Mouse (Mus musculus) c-Kit-positive CD71-positive TER-119-negative erythroid progenitor cells, embryonic 14.5 days (primary cell): Measurements from ENCODE around the gene Tedc1.

Experiments used
- DNase-seq: peaks from one replicate; pipeline ENCODE4 v3.0.0-alpha.2; 2013; ENCODE audit warnings: low read depth

Tedc1 gene

DNA sequence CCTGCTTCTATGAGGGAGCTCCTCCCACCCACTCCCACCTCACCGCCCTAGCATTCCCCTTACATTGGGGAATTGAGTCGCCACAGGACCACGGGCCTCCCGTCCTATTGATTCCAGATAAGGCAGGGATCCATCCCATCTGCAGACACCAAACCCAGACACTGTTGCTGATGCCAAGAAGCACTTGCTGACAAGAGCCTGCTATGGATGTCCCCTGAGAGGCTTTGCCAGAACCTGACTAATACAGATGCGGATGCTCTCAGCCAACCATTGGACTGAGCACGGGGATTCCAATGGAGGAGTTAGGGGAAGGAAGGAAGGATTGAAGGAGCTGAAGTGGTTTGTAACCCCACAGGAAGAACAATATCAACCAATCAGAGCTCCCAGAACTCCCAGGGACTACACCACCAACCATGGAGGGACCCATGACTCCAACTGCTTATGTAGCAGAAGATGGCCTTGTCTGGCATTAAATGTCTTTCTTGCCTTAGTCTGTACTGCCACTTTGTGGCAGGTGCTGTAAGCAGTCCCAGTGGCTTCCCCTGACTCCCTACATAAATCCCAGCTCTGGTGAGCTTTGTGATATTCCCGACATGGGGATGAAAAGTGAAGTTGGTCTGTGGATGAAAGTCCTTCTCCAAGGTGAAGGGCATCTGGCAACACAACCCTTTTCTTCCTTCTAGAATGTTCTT lies 49.2 kb downstream of the Tedc1 start:
- DNase-seq, result no peak

- DNase-seq, result no peak
These were observed 51.5 kb downstream of the Tedc1 start for GRCm38 (mm10) chr12:113207737-113208136.

DNA sequence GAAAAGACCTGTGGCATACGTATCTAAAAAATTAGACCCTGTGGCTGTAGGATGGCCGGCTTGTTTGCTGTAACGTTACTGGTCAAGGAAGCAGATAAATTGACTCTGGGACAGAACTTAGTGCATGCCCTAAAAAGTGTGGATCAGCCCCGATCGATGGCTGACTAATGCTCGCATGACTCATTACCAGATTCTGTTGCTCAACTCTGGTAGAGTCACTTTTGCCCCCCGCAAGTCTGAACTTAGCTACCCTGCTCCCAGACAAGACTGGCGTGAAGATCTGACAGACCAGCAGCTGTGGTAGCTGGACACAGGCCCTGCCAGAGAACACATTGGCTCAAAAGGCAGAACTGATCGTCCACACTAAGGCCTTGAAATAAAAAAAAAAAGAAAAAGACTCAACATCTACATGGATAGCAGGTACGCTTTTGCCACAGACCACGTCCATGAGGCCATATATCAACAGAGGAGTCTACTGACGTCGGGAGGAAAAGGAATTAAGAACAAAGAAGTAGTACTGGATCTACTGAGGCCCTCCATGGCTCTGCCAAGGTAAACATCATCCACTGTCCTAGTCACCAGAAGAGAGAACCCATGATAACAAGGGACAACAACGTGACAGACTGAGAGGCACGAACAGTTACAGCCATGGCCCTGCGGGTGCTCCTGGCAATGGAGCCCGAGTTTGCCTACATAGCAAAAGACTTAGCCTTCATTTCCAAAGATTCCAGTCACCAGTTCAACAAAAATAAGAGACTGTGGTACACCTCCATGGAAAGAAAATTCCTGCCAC lies 54.6 kb downstream of the Tedc1 start:
- DNase-seq, result no peak

- DNase-seq, result no peak
These were observed 55.6 kb downstream of the Tedc1 start for GRCm38 (mm10) chr12:113211772-113212171.

- DNase-seq, result no peak
These were observed 56.2 kb downstream of the Tedc1 start for GRCm38 (mm10) chr12:113212326-113212924.

GRCm38 (mm10) chr12:113213226-113213625 lies 57.0 kb downstream of the Tedc1 start:
- no peak for DNase-seq

GRCm38 (mm10) chr12:113214072-113214808 lies 58.0 kb downstream of the Tedc1 start:
- DNase-seq, result no peak

GRCm38 (mm10) chr12:113214972-113215666 lies 58.9 kb downstream of the Tedc1 start:
- no peak for DNase-seq
